Mouse (Mus musculus): Measurements from ENCODE around the gene Arhgap27.

GRCm38 (mm10) chr11:103399050-103399449 lies 35.6 kb upstream of the Arhgap27 start:
- TF ChIP-seq POLR2A (IDR thresholded peaks at IDR 0.05; ENCODE audit: insufficient read depth, low read depth, low read length) (no peak), CTCF (IDR thresholded peaks at IDR 0.05; ENCODE audit: insufficient read depth, low read depth, low read length) (no peak)
